Mouse (Mus musculus) embryonic facial prominence, embryonic 14.5 days (tissue): Measurements from ENCODE around the gene Adck2. TPM values are rescaled to one million over a fixed set of nuclear protein-coding genes. Genes with fewer than 3 reads are reported as not detected.

Source experiments
- ATAC-seq: fragments of 200-750 bp; cut with Nextera tagmentation; 2 replicates; pipeline ENCODE4 v1.8.0; 2017; ENCODE audit warnings: low read depth, moderate number of reproducible peaks, moderate TSS enrichment
- DNase-seq: peaks from one replicate; pipeline ENCODE4 v3.0.0-alpha.2; 2015; ENCODE audit warnings: low spot score
- H3K27ac ChIP-seq: fragments of 300-500 bp; sonication (generic); replicated peaks from 2 replicates; pipeline ENCODE4 v1.5.1; 2014; ENCODE audit warnings: low read depth, mild to moderate bottlenecking, low read length, moderate library complexity
- H3K27me3 ChIP-seq: fragments of 300-500 bp; sonication (generic); replicated peaks from 2 replicates; pipeline ENCODE4 v1.6.1; 2014; ENCODE audit warnings: low read length; ENCODE audit not compliant: control insufficient read depth, insufficient read depth
- H3K36me3 ChIP-seq: fragments of 300-500 bp; sonication (generic); 2 replicates; pipeline ENCODE4 v1.6.1; 2014; ENCODE audit warnings: low read length, mixed read lengths; ENCODE audit not compliant: control insufficient read depth, insufficient read depth
- H3K4me1 ChIP-seq: fragments of 300-500 bp; sonication (generic); 2 replicates; pipeline ENCODE4 v1.6.1; 2014; ENCODE audit warnings: antibody characterized with exemption, low read length; ENCODE audit not compliant: control insufficient read depth, insufficient read depth
- H3K4me2 ChIP-seq: fragments of 300-500 bp; sonication (generic); 2 replicates; pipeline ENCODE4 v1.6.1; 2014; ENCODE audit warnings: low read depth, mild to moderate bottlenecking, low read length, moderate library complexity, mixed read lengths
- H3K4me3 ChIP-seq: fragments of 300-500 bp; sonication (generic); 2 replicates; pipeline ENCODE4 v1.5.1; 2014; ENCODE audit warnings: low read depth, mild to moderate bottlenecking, low read length
- H3K9ac ChIP-seq: fragments of 300-500 bp; sonication (generic); 2 replicates; pipeline ENCODE4 v1.6.1; 2014; ENCODE audit warnings: low read depth, mild to moderate bottlenecking, low read length, moderate library complexity, mixed read lengths
- H3K9me3 ChIP-seq: fragments of 300-500 bp; sonication (generic); 2 replicates; pipeline ENCODE4 v1.6.1; 2016; ENCODE audit warnings: low read length; ENCODE audit not compliant: control insufficient read depth
- WGBS: fragments of 180-500 bp; shearing (Covaris S2); extraction: QIAGEN DNeasy Blood & Tissue Kit; methylation state at CpG from one replicate; pipeline ENCODE4 v1.1.7; 2014; 5-methylcytosine and 5-hydroxymethylcytosine counted together
- polyA plus RNA-seq: library from polyadenylated mRNA; unstranded; fragments of >200 nt; fragmentation: Nextera tagmentation; extraction: Ambion mirVana; gene quantifications from 2 replicates; pipeline ENCODE4 v1.2.1, GENCODE M21; 2014

Adck2 gene
- polyA plus RNA-seq, 1 experiment from 2014 or later, result 27.3 TPM

DNA sequence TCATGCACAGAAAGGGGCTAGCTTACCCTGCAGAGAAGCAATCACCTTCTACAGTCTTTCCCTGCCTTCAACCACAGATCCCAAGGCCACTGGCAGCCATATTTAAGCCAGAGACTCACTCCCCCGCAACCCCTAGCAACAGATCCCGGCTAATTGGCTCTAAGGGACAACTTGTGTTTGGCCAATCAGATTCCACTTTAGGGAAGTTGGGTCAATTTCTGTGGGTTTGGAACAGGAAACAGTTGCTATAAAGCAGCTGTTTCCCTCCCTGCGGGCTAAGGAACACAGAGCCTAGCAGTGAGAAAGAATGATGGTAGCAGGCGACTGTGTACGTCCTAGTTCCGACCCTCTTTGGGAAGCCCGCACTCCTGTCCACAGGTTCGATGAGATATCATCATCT lies 35.4 kb upstream of the Adck2 start:
- Histone ChIP-seq H3K9me3 (0 out of 2 replicates have a peak, but pooled peaks cover 3% of the 10 kb centered on the region), H3K9ac (0 out of 2 replicates have a peak overlapping the region, but pooled peaks have one; percentile 8), H3K27me3 (no peaks in the 10 kb centered on the region), H3K36me3 (peaks cover 6% of the 10 kb centered on the region; the same call in 1 of the 2 replicates), H3K4me3 (no peak overlapping the region), H3K4me2 (no peak overlapping the region), H3K4me1 (peaks cover 36% of the 10 kb centered on the region), H3K27ac (no peak overlapping the region; the same call in 1 of the 2 replicates)
- WGBS, result 48% methylated on average over 8 of the region's 8 CpGs
- DNase-seq, result peak; percentile 71
- ATAC-seq, result no peak

DNA sequence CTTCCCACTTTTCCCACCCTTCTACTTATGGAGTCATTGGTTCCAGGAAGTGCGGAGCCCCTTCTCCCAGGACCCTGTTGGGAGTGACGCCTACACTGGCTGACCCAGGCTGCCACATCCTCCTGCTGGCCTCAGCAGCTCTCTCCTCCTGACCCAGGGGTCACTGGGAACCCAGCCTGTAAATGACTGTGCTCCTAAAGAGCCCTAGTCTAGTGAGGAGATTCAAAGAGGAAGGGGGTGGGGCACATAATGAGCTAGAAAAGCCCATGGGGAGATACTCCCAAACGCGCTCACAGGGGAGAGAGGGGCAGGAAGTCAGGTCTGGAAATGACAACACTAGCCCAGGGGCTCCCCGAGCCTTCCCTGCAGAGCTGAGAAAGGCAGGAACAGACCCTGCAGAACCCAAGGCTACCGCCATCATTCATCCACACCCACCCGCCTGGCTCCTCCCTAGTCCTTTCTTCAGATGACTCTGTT lies 34.0 kb upstream of the Adck2 start:
- Histone ChIP-seq H3K4me2 (peak overlapping the region; percentile 19), H3K36me3 (no peaks in the 10 kb centered on the region), H3K9me3 (no peaks in the 10 kb centered on the region), H3K4me1 (peaks cover 50% of the 10 kb centered on the region), H3K27me3 (no peaks in the 10 kb centered on the region), H3K9ac (0 out of 2 replicates have a peak overlapping the region, but pooled peaks have one; percentile 23), H3K4me3 (no peak overlapping the region), H3K27ac (peak overlapping the region; percentile 61)
- DNase-seq (peak; percentile 56), ATAC-seq (peak; percentile 9)
- WGBS, result 17% methylated on average over 5 of the region's 7 CpGs

DNA sequence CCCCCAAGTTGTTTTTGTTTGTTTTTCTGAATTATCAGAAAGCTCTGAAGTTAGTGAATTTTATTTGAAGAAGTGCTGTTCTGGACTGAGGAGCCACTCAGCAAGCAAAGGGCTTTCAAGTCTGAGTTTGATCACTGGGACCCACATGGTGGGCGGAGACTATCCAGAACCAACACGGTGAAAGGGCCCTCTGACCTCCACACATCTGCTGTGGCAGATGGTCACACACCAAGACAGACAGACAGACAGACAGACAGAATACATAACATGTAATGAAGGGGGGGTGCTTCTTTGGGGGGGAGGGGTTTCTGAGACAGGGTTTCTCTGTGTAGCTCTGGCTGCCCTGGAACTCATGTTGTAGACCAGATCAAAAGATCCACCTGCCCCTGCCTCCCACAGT lies 33.1 kb upstream of the Adck2 start:
- Histone ChIP-seq H3K4me1 (peaks cover 55% of the 10 kb centered on the region), H3K27ac (0 out of 2 replicates have a peak overlapping the region, but pooled peaks have one; percentile 61), H3K36me3 (no peaks in the 10 kb centered on the region), H3K9ac (no peak overlapping the region), H3K9me3 (no peaks in the 10 kb centered on the region), H3K27me3 (no peaks in the 10 kb centered on the region), H3K4me2 (no peak overlapping the region), H3K4me3 (no peak overlapping the region)
- DNase-seq, result no peak
- 44% methylated on average over 2 of the region's 2 CpGs for WGBS
- ATAC-seq, result no peak

DNA sequence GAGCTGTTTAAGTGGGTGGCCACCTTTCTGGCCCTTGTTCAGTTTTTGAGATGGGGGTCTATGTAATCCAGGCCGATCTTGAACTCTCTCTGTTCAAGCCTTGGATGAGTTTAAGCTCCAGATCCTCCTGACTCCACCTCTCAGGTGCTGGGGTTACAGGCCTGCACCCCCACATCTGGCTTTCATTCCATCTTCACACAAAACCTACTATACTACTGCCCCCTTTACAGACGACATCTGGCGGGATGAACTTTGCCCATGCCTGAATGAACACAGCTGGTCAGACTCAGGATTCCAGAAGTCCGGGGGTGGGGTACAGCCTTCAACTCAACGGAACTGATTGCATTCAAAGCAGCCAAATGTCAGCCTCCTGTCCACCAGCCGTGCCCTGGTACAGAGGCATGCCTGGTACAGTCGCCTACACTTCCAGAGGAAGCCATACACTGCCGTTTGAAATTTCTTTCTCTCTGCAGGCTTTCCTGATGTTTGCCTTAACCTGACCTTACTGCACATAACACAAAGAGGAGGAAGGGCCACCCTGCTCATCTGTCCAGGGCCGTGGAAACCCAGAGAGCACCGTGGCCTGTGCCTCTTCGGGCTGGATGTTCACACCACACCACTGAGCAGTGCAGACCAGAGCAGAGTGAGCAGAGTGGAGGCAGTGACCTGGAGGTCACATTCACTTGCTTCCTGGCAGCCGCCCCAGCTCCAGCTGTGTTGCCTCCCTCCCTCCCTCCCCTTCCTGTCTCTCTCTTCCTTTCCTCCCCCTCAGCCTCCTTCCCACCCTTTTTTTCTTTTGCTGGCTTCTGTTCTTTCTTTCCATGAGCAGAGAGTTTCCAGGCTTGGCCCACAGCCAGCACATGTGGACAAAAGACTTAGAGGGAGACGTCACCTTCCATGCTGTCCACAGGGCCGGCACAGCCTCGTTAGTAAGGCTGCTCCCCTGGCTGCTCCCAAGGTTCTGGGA lies 30.8 kb upstream of the Adck2 start:
- no peak overlapping the region for H3K4me3 ChIP-seq
- WGBS, result 12% methylated on average over 15 of the region's 15 CpGs
- H3K9me3 ChIP-seq, result no peaks in the 10 kb centered on the region
- peak overlapping the region; percentile 1; the same call in 1 of the 2 replicates for H3K4me2 ChIP-seq
- peak overlapping the region; percentile 43; the same call in 1 of the 2 replicates for H3K9ac ChIP-seq
- peak overlapping the region; percentile 74 for H3K27ac ChIP-seq
- H3K36me3 ChIP-seq, result no peaks in the 10 kb centered on the region
- no peaks in the 10 kb centered on the region for H3K27me3 ChIP-seq
- DNase-seq (peak; percentile 95), ATAC-seq (peak; percentile 86)
- H3K4me1 ChIP-seq, result peaks cover 55% of the 10 kb centered on the region

DNA sequence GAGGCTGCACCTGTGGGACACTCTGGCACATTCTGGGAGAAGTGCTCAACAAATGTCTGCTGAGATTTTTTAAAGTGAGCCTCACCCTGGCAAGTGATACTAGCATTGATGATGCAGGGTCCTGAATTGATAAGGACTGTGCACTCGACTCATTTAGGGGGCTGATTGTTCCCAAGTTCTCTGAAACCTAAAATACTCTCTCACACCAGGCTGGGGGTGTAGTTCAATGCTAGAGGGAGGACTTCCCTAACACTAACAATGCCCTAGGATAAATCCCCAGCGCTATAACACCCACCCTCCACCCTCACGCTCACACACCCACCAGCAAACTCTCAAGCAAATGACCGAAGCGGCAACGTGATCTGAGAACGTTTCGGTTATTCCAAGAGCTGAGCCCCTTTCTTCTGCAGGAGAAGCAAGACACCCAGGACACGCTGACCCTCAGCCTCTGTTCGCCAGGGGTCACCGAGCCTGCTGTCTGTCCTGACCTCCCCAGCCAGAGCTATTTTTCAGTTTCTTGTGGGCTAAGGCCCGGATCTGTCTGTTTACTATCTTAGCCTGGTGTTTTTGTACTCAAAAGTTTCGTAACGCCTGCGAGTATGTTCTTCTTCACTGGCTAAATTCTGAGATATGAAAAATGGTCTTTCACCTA lies 29.8 kb upstream of the Adck2 start:
- Histone ChIP-seq H3K9me3 (no peaks in the 10 kb centered on the region), H3K4me1 (peaks cover 47% of the 10 kb centered on the region), H3K4me3 (no peak overlapping the region), H3K27ac (peak overlapping the region; percentile 74), H3K9ac (peak overlapping the region; percentile 43; the same call in 1 of the 2 replicates), H3K27me3 (no peaks in the 10 kb centered on the region), H3K36me3 (no peaks in the 10 kb centered on the region), H3K4me2 (0 out of 2 replicates have a peak overlapping the region, but pooled peaks have one; percentile 1)
- WGBS, result 35% methylated on average over 15 of the region's 15 CpGs
- no peak for DNase-seq
- ATAC-seq, result 0 out of 2 replicates have a peak, but pooled peaks have one; percentile 2

DNA sequence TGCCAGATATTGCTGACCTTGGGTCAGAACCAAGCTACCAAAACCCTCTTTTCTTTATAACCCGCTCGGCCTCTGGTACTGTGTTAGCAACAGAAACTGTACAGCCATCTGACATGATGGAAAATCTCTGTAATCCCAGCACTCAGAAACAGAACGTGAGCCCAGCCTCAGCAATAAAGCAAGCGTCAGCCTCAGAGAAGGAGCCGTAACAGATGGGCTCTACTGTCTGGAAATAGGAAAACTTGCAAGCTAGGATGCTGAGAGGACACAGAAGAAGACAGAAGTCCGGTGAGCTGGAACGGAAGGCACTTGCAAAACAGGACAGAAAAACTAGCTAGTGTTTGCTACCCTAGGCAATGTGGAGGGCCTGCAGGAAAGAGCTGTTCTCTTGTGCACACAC lies 28.2 kb upstream of the Adck2 start:
- no peak overlapping the region for H3K4me3 ChIP-seq
- H3K4me1 ChIP-seq, result peaks cover 31% of the 10 kb centered on the region
- no peak overlapping the region for H3K9ac ChIP-seq
- 88% methylated on average over 7 of the region's 7 CpGs for WGBS
- no peaks in the 10 kb centered on the region for H3K36me3 ChIP-seq
- no peak for ATAC-seq
- no peaks in the 10 kb centered on the region for H3K27me3 ChIP-seq
- H3K9me3 ChIP-seq, result no peaks in the 10 kb centered on the region
- no peak for DNase-seq
- 0 out of 2 replicates have a peak overlapping the region, but pooled peaks have one; percentile 18 for H3K27ac ChIP-seq
- H3K4me2 ChIP-seq, result no peak overlapping the region

DNA sequence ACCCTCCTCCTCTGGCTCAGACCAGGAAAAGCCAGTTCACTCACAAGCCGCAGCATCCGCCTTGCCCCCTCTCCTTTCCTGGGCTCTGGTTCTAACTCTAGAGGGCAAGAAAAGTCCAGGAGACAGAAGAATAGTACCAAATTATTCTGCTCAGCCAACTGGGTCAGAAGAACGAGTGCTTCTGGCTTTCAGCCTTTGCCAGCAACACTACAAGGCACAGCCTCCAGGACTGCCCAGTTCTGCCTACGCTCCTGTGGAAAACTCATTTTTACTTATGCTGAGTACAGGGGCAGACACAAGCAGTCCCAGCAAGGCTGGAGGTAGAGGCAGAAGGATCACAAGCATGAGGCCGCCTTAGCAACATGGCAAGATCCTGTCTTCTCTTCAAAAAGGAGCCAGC lies 25.6 kb upstream of the Adck2 start:
- Histone ChIP-seq H3K9me3 (no peaks in the 10 kb centered on the region), H3K36me3 (no peaks in the 10 kb centered on the region), H3K4me3 (no peak overlapping the region), H3K27ac (no peak overlapping the region), H3K9ac (no peak overlapping the region), H3K4me1 (peaks cover 21% of the 10 kb centered on the region), H3K27me3 (no peaks in the 10 kb centered on the region), H3K4me2 (no peak overlapping the region)
- WGBS, result 74% methylated on average over 5 of the region's 5 CpGs
- no peak for DNase-seq
- ATAC-seq, result no peak

DNA sequence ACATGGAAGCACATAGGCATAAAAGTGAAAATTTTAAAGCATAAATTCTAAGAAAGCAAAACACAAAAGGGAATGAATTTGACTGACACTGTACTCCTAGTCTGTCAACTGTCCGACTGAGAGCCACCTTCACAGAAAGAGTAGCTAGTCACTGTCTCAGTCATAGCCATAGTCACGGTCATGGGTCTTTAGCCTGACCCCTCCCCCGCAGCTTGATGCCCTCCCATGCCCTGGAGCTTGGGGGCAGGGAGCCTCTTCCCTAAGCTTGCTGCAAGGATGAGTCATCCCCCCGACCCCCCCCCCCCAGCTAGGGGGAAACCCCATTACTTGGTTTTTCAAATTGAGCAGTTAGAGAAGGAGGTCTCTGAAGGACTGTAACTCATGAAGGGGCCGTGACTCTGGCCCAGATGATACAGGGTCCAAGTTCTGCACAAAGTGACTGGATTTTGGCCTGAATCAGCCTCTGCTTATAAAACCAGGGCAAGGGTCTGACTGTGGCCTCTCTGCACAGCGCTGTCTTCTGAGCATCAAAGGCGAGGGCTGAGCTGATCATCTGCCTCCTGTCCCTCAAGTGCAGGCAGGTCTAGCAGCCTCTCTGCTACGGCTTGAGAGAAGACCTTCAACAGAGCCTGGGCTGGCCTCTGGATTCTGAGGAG lies 21.6 kb upstream of the Adck2 start:
- peaks cover 13% of the 10 kb centered on the region for H3K4me1 ChIP-seq
- no peaks in the 10 kb centered on the region for H3K9me3 ChIP-seq
- H3K36me3 ChIP-seq, result no peaks in the 10 kb centered on the region
- no peak overlapping the region for H3K9ac ChIP-seq
- H3K27ac ChIP-seq, result no peak overlapping the region
- H3K27me3 ChIP-seq, result no peaks in the 10 kb centered on the region
- H3K4me2 ChIP-seq, result no peak overlapping the region
- 56% methylated on average over 8 of the region's 8 CpGs for WGBS
- H3K4me3 ChIP-seq, result no peak overlapping the region
- DNase-seq (no peak), ATAC-seq (no peak)
